Mouse (Mus musculus): ENCODE data around the gene Carmil2. TPM values are rescaled to one million over a fixed set of nuclear protein-coding genes. Genes with fewer than 3 reads are reported as not detected.

The Carmil2 gene
- polyA plus RNA-seq, 1 experiment from 2014 or later: 0.51 TPM

GRCm38 (mm10) chr8:105712286-105712685 lies 26.2 kb downstream of the Carmil2 start:
- peaks cover 9% of the 10 kb centered on the region; the same call in 1 of the 2 replicates for H3K4me1 ChIP-seq
- peaks cover 21% of the 10 kb centered on the region for H3K36me3 ChIP-seq
- no peak overlapping the region for H3K27ac ChIP-seq
- WGBS: 90% methylated on average over 3 of the region's 3 CpGs
- no peak for DNase-seq (ENCODE audit: low spot score)
- no peaks in the 10 kb centered on the region for H3K27me3 ChIP-seq (ENCODE audit: low read depth, poor library complexity, severe bottlenecking)
- no peaks in the 10 kb centered on the region for H3K9me3 ChIP-seq (replicated peaks)
- no peak overlapping the region for H3K4me3 ChIP-seq

GRCm38 (mm10) chr8:105714139-105714538 lies 28.1 kb downstream of the Carmil2 start:
- Histone ChIP-seq H3K9me3 (replicated peaks) (no peaks in the 10 kb centered on the region), H3K4me3 (no peak overlapping the region), H3K27me3 (ENCODE audit: low read depth, poor library complexity, severe bottlenecking) (no peaks in the 10 kb centered on the region), H3K4me1 (0 out of 2 replicates have a peak, but pooled peaks cover 4% of the 10 kb centered on the region), H3K36me3 (peaks cover 25% of the 10 kb centered on the region), H3K27ac (no peak overlapping the region)
- DNase-seq (ENCODE audit: low spot score): peak; percentile 92
- WGBS: 4% methylated on average over 3 of the region's 3 CpGs

GRCm38 (mm10) chr8:105715042-105715441 lies 29.0 kb downstream of the Carmil2 start:
- Histone ChIP-seq H3K27ac (no peak overlapping the region), H3K27me3 (ENCODE audit: low read depth, poor library complexity, severe bottlenecking) (no peaks in the 10 kb centered on the region), H3K36me3 (peaks cover 30% of the 10 kb centered on the region), H3K9me3 (replicated peaks) (no peaks in the 10 kb centered on the region), H3K4me1 (0 out of 2 replicates have a peak, but pooled peaks cover 4% of the 10 kb centered on the region), H3K4me3 (no peak overlapping the region)
- 90% methylated on average over 6 of the region's 6 CpGs for WGBS
- no peak for DNase-seq (ENCODE audit: low spot score)

GRCm38 (mm10) chr8:105716302-105716945 lies 30.4 kb downstream of the Carmil2 start:
- 91% methylated on average over 15 of the region's 15 CpGs for WGBS
- Histone ChIP-seq H3K4me3 (no peak overlapping the region), H3K9me3 (replicated peaks) (no peaks in the 10 kb centered on the region), H3K4me1 (0 out of 2 replicates have a peak, but pooled peaks cover 4% of the 10 kb centered on the region), H3K27me3 (ENCODE audit: low read depth, poor library complexity, severe bottlenecking) (no peaks in the 10 kb centered on the region), H3K27ac (no peak overlapping the region), H3K36me3 (peaks cover 36% of the 10 kb centered on the region)
- no peak for DNase-seq (ENCODE audit: low spot score)

- Histone ChIP-seq H3K4me1 (0 out of 2 replicates have a peak, but pooled peaks cover under 1% of the 10 kb centered on the region), H3K9me3 (replicated peaks) (no peaks in the 10 kb centered on the region), H3K27ac (no peak overlapping the region), H3K36me3 (peaks cover 53% of the 10 kb centered on the region), H3K4me3 (no peak overlapping the region), H3K27me3 (ENCODE audit: low read depth, poor library complexity, severe bottlenecking) (no peaks in the 10 kb centered on the region)
- no peak for DNase-seq (ENCODE audit: low spot score)
- 86% methylated on average over 4 of the region's 4 CpGs for WGBS
These were observed 33.6 kb downstream of the Carmil2 start for GRCm38 (mm10) chr8:105719637-105720036.

GRCm38 (mm10) chr8:105722861-105723260 lies 36.8 kb downstream of the Carmil2 start:
- H3K9me3 ChIP-seq (replicated peaks): no peaks in the 10 kb centered on the region
- DNase-seq (ENCODE audit: low spot score): no peak
- H3K4me3 ChIP-seq: no peak overlapping the region
- 97% methylated on average over 9 of the region's 9 CpGs for WGBS
- peaks cover 53% of the 10 kb centered on the region for H3K36me3 ChIP-seq
- no peak overlapping the region for H3K27ac ChIP-seq
- H3K4me1 ChIP-seq: no peaks in the 10 kb centered on the region
- H3K27me3 ChIP-seq (ENCODE audit: low read depth, poor library complexity, severe bottlenecking): no peaks in the 10 kb centered on the region

- Histone ChIP-seq H3K4me1 (no peaks in the 10 kb centered on the region), H3K27me3 (ENCODE audit: low read depth, poor library complexity, severe bottlenecking) (no peaks in the 10 kb centered on the region), H3K4me3 (no peak overlapping the region), H3K27ac (no peak overlapping the region), H3K9me3 (replicated peaks) (no peaks in the 10 kb centered on the region), H3K36me3 (peaks cover 52% of the 10 kb centered on the region)
- DNase-seq (ENCODE audit: low spot score): no peak
- 81% methylated on average over 5 of the region's 5 CpGs for WGBS
These were observed 39.7 kb downstream of the Carmil2 start for GRCm38 (mm10) chr8:105725726-105726125.

GRCm38 (mm10) chr8:105727397-105728124 lies 41.5 kb downstream of the Carmil2 start:
- Histone ChIP-seq H3K9me3 (replicated peaks) (no peaks in the 10 kb centered on the region), H3K27ac (0 out of 2 replicates have a peak overlapping the region, but pooled peaks have one; percentile 14), H3K27me3 (ENCODE audit: low read depth, poor library complexity, severe bottlenecking) (no peaks in the 10 kb centered on the region), H3K4me3 (no peak overlapping the region), H3K4me1 (no peaks in the 10 kb centered on the region), H3K36me3 (peaks cover 47% of the 10 kb centered on the region)
- 83% methylated on average over 18 of the region's 18 CpGs for WGBS
- DNase-seq (ENCODE audit: low spot score): no peak

- Histone ChIP-seq H3K4me3 (no peak overlapping the region), H3K27ac (no peak overlapping the region), H3K27me3 (ENCODE audit: low read depth, poor library complexity, severe bottlenecking) (no peaks in the 10 kb centered on the region), H3K9me3 (replicated peaks) (no peaks in the 10 kb centered on the region), H3K36me3 (peaks cover 14% of the 10 kb centered on the region), H3K4me1 (no peaks in the 10 kb centered on the region)
- 93% methylated on average over 5 of the region's 5 CpGs for WGBS
- no peak for DNase-seq (ENCODE audit: low spot score)
These were observed 46.1 kb downstream of the Carmil2 start for GRCm38 (mm10) chr8:105732186-105732585.

- Histone ChIP-seq H3K27me3 (ENCODE audit: low read depth, poor library complexity, severe bottlenecking) (no peaks in the 10 kb centered on the region), H3K4me3 (no peak overlapping the region), H3K9me3 (replicated peaks) (no peaks in the 10 kb centered on the region), H3K27ac (no peak overlapping the region), H3K4me1 (peaks cover 4% of the 10 kb centered on the region; the same call in 1 of the 2 replicates), H3K36me3 (peaks cover 10% of the 10 kb centered on the region)
- no peak for DNase-seq (ENCODE audit: low spot score)
- WGBS: 84% methylated on average over 5 of the region's 5 CpGs
These were observed 53.1 kb downstream of the Carmil2 start for GRCm38 (mm10) chr8:105739216-105739615.

- 88% methylated on average over 4 of the region's 4 CpGs for WGBS
- no peaks in the 10 kb centered on the region for H3K9me3 ChIP-seq (replicated peaks)
- no peak overlapping the region for H3K4me3 ChIP-seq
- H3K27ac ChIP-seq: no peak overlapping the region
- no peak for DNase-seq (ENCODE audit: low spot score)
- H3K4me1 ChIP-seq: peaks cover 8% of the 10 kb centered on the region; the same call in 1 of the 2 replicates
- H3K27me3 ChIP-seq (ENCODE audit: low read depth, poor library complexity, severe bottlenecking): no peaks in the 10 kb centered on the region
- H3K36me3 ChIP-seq: peaks cover 7% of the 10 kb centered on the region
These were observed 57.2 kb downstream of the Carmil2 start for GRCm38 (mm10) chr8:105743301-105743700.

Measured in limb, embryonic 10.5 days (tissue).